Mouse (Mus musculus): ENCODE measurements around the gene Rb1.

- TF ChIP-seq POLR2A (IDR thresholded peaks at IDR 0.05; ENCODE audit: insufficient read length, low read depth) = no peak
- TF ChIP-seq MYOD1 (IDR thresholded peaks at IDR 0.05; ENCODE audit: control insufficient read depth in 1 of 3, insufficient read length in 2 of 3, low read depth in 2 of 3) = no peak
- TF ChIP-seq MAX (IDR thresholded peaks at IDR 0.05; ENCODE audit: low read depth) = no peak
- TF ChIP-seq E2F4 (IDR thresholded peaks at IDR 0.05; ENCODE audit: insufficient read depth) = no peak
- TF ChIP-seq POLR2AphosphoS2 (IDR thresholded peaks at IDR 0.05; ENCODE audit: insufficient read length, low read depth) = no peak
- no peak for TF ChIP-seq REST (IDR thresholded peaks at IDR 0.05; ENCODE audit: insufficient read depth, insufficient read length)
- TF ChIP-seq USF1 (IDR thresholded peaks at IDR 0.05; ENCODE audit: low read depth) = no peak
- TF ChIP-seq TCF3 (IDR thresholded peaks at IDR 0.05; ENCODE audit: insufficient read length, low read depth) = no peak
- TF ChIP-seq TCF12 (IDR thresholded peaks at IDR 0.05; ENCODE audit: insufficient read depth, poor library complexity, severe bottlenecking) = no peak
- TF ChIP-seq CEBPB (IDR thresholded peaks at IDR 0.05; ENCODE audit: insufficient read depth, poor library complexity, severe bottlenecking) = no peak
- TF ChIP-seq SRF (IDR thresholded peaks at IDR 0.05; ENCODE audit: control insufficient read depth, insufficient read length, low read depth) = no peak
- TF ChIP-seq MYOG (IDR thresholded peaks at IDR 0.05; ENCODE audit: control insufficient read depth in 1 of 3, insufficient read depth in 1 of 3, insufficient read length in 2 of 3, low read depth in 2 of 3) = no peak
Observed at GRCm38 (mm10) chr14:73334926-73335805, 9.5 kb upstream of the Rb1 start.
